Comparison of ENCODE assay signal across 24 mouse cellular contexts in genomic region chr15:93846797-93847196, GRCm38 (mm10).
"Had no signal": no experiment of that assay in that cellular context is flagged by ENCODE, and none has a peak within 500 bp of the region (broad histone marks: within the 10 kb centered on the region; RNA-seq: fewer than 3 reads in every experiment).

No protein-coding gene starts in this region.

- H3K4me1 ChIP-seq: heart, embryonic 15.5 days; hindbrain, embryonic 13.5 days; hindbrain, embryonic 15.5 days; liver, embryonic 13.5 days had no signal

- H3K4me3 ChIP-seq: heart, adult 2 months; heart, embryonic 13.5 days; heart, embryonic 15.5 days; hindbrain, embryonic 13.5 days; hindbrain, embryonic 15.5 days; kidney, embryonic 15.5 days; limb, embryonic 13.5 days; limb, embryonic 15.5 days; liver, embryonic 13.5 days had no signal

- ATAC-seq: hindbrain, postnatal 0 days; intestine, embryonic 16.5 days had no signal

- DNase-seq: gastrocnemius, postnatal 14 days; gastrocnemius, postnatal 36 days; heart, adult 2 months; heart, postnatal 14 days; heart, postnatal 36 days; kidney, adult 11 months; kidney, adult 2 months; kidney, adult 9 months; kidney, postnatal 14 days; kidney, postnatal 36 days; layer of hippocampus, adult 9-11 months; layer of hippocampus, postnatal 36 days; left cerebral cortex, postnatal 4 days; liver, embryonic 13.5 days had no signal

- H3K27ac ChIP-seq: heart, adult 2 months; heart, embryonic 13.5 days; heart, embryonic 15.5 days; hindbrain, embryonic 13.5 days; hindbrain, embryonic 15.5 days; hindbrain, postnatal 0 days; kidney, embryonic 15.5 days; kidney, postnatal 0 days; limb, embryonic 13.5 days; limb, embryonic 15.5 days; liver, embryonic 13.5 days had no signal
